Mouse (Mus musculus) embryonic stem cell, embryonic (primary cell): ENCODE data around the gene Rgs13.
"Not testable (repeated sequence)": the region's sequence is repeated elsewhere in the genome, so short reads cannot be mapped to it uniquely, and the experiment has no call there.

Experiments used
- CTCF ChIA-PET, 4 experiments: fragments of 300-600 bp in 2 of 4; fragments of 350-600 bp in 2 of 4; sonication (Branson Sonifier 250); formaldehyde crosslinking; loops; one replicate each; lab custom pipeline; 2022; ENCODE audit warnings: inconsistent platforms in 2 of 4; lab: Charles Lee
- POLR2A ChIA-PET, 4 experiments: fragments of 300-600 bp in 2 of 4; fragments of 350-600 bp in 2 of 4; sonication (Branson Sonifier 250); formaldehyde crosslinking; loops; one replicate each; lab custom pipeline; 2022; ENCODE audit warnings: antibody characterized with exemption in 4 of 4, inconsistent platforms in 1 of 4; lab: Charles Lee

Rgs13 gene

GRCm38 (mm10) chr1:144167761-144168160 lies 9.4 kb downstream of the Rgs13 start:
- CTCF ChIA-PET: no interaction called here
- POLR2A ChIA-PET: no interaction called here

- CTCF ChIA-PET: no interaction called here
- POLR2A ChIA-PET: no interaction called here
Observed at GRCm38 (mm10) chr1:144166897-144167296, 10.3 kb downstream of the Rgs13 start.

GRCm38 (mm10) chr1:144166275-144166674 lies 10.9 kb downstream of the Rgs13 start:
- CTCF ChIA-PET: no interaction called here
- POLR2A ChIA-PET: no interaction called here

- ChIA-PET POLR2A (no interaction called here), CTCF (no interaction called here)
Observed at GRCm38 (mm10) chr1:144152526-144152925, 24.6 kb downstream of the Rgs13 start.

- CTCF ChIA-PET: no interaction called here
- POLR2A ChIA-PET: no interaction called here
Observed at GRCm38 (mm10) chr1:144152184-144152525, 25.0 kb downstream of the Rgs13 start.

- ChIA-PET POLR2A (no interaction called here), CTCF (no interaction called here)
Observed at GRCm38 (mm10) chr1:144151401-144152183, 25.6 kb downstream of the Rgs13 start.

GRCm38 (mm10) chr1:144149997-144150396 lies 27.2 kb downstream of the Rgs13 start:
- CTCF ChIA-PET: no interaction called here
- POLR2A ChIA-PET: no interaction called here

GRCm38 (mm10) chr1:144141398-144141797 lies 35.8 kb downstream of the Rgs13 start:
- POLR2A ChIA-PET, CTCF ChIA-PET: not testable (repeated sequence)

- CTCF ChIA-PET: no interaction called here
- POLR2A ChIA-PET: no interaction called here
Observed at GRCm38 (mm10) chr1:144139847-144140246, 37.3 kb downstream of the Rgs13 start.

- POLR2A ChIA-PET: no interaction called here
Observed at GRCm38 (mm10) chr1:144127965-144128364, 49.2 kb downstream of the Rgs13 start.

GRCm38 (mm10) chr1:144120042-144120441 lies 57.1 kb downstream of the Rgs13 start:
- ChIA-PET POLR2A (no interaction called here), CTCF (no interaction called here)

More at GRCm38 (mm10) chr1:144127965-144128364, 49.2 kb downstream of the Rgs13 start:
- CTCF ChIA-PET: interaction anchor here in 2 of 4 experiments (0.6 to 0.7 kb wide), 2 partner anchors 314 to 451 kb away, joined by 4 read pairs; no protein-coding TSS in a partner anchor

GRCm38 (mm10) chr1:144119456-144119855 lies 57.7 kb downstream of the Rgs13 start:
- ChIA-PET CTCF (no interaction called here), POLR2A (no interaction called here)

GRCm38 (mm10) chr1:144115848-144116727 lies 61.1 kb downstream of the Rgs13 start:
- CTCF ChIA-PET: no interaction called here
- POLR2A ChIA-PET: no interaction called here

- ChIA-PET POLR2A (no interaction called here), CTCF (no interaction called here)
Observed at GRCm38 (mm10) chr1:144113438-144114074, 63.6 kb downstream of the Rgs13 start.

GRCm38 (mm10) chr1:144112946-144113345 lies 64.2 kb downstream of the Rgs13 start:
- ChIA-PET POLR2A (no interaction called here), CTCF (no interaction called here)

GRCm38 (mm10) chr1:144098587-144099258 lies 78.4 kb downstream of the Rgs13 start:
- ChIA-PET CTCF (interaction anchor here in 1 of 4 experiments (0.6 kb wide), 1 partner anchor 230 kb away, joined by 3 read pairs; no protein-coding TSS in a partner anchor), POLR2A (interaction anchor here in 1 of 4 experiments (1.0 kb wide), 1 partner anchor 11 kb away, joined by 3 read pairs; no protein-coding TSS in a partner anchor)

GRCm38 (mm10) chr1:144090410-144090809 lies 86.8 kb downstream of the Rgs13 start:
- CTCF ChIA-PET: no interaction called here
- POLR2A ChIA-PET: no interaction called here
